Mouse (Mus musculus) layer of hippocampus, postnatal 10 days (tissue): ENCODE measurements at regions not wholly inside any gene's neighbourhood (a gene's known extent, or its start where the extent isn't known, plus 50 kb on each side); places are given as distances from the start of the nearest gene placed in this dataset.
"Not testable (repeated sequence)": the region's sequence is repeated elsewhere in the genome, so short reads cannot be mapped to it uniquely, and the experiment has no call there.

ENCODE experiments used
- DNase-seq, 2 experiments: peaks; one replicate each; pipeline ENCODE4 v3.0.0; 2021; ENCODE audit warnings: low spot score in 2 of 2

DNA sequence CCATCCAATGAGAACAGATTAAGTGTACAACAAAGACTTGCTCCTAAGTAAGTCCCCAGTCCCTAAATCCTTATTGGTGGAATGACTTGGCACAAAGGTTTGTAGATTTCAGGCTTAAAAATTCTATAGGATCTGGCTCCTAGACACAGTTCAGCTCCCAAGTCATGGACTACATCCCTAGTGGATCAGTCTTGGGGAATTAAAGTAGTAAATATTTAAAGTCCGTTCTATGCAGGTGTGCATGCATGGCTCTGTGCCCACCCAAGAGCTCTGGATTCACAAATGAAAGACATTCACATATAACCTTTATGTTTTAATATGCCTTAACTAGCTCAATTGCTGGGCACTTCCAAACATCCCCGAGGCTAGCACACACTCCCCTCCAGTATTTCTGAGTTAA, 162.8 kb downstream of the Akr1d1 start:
- DNase-seq: no peak

GRCm38 (mm10) chr6:37696074-37696473, 166.1 kb downstream of the Akr1d1 start:
- DNase-seq: no peak

- no peak for DNase-seq
Measured at GRCm38 (mm10) chr6:37703946-37704345, 166.7 kb upstream of the Trim24 start.

DNA sequence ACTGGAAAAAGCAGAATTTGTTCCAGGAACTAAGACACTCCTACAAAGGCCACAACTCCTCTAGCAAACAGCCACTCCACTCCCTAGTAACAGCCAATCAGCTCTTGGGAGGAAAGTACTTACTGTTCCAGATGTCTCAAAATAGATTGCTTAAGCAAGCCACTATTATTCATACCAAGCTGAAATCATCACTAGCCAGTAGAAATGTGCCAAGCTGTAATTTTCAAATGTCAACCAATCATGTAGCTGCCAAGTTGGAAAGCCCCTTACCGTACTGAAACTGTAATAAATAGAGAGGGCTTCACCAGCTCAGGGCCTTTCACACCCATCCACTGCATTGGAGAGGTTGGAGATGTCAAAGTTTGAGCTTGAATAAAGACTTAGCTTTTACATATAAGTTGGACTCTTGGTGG, 164.9 kb upstream of the Trim24 start:
- DNase-seq: no peak

DNA sequence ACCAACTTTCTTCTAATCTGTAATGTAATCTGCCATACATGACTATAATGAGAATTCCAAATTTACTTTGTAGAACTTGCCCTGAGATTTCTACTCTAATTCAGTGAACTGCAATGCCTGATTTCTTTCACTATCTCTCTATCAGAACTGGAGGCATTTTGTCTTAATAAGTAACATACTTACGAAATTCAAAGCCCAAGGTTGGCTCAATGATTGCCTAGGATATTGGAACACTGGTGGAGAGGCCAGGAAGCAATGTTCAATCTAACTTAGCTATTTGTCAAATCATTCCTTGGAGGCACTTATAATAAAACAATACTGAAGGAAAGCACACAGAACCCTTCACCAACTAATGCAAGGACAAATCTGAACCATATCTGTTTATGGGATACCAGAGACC, 162.9 kb upstream of the Trim24 start:
- DNase-seq: not testable (repeated sequence)

DNA sequence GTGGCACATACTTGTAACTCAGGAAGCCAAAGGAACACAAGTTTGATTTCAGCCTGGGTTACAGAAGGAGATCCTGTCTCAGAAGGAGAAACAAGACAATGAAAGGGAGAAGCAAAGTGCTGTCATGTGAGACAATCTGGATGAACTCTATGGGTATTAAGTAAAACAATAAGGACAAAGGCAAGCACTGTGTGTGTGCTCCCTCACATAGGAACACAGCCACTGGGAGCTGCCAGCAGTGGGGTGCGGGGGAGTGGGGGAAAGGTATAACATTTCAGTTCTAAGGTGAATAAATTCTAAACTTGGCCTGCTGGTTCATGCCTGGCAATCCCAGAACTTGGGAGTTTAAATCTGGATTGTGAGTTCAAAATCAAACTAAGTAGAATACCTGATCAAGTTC, 158.8 kb upstream of the Trim24 start:
- no peak for DNase-seq

GRCm38 (mm10) chr6:37713411-37713810, 157.2 kb upstream of the Trim24 start:
- DNase-seq: no peak

DNA sequence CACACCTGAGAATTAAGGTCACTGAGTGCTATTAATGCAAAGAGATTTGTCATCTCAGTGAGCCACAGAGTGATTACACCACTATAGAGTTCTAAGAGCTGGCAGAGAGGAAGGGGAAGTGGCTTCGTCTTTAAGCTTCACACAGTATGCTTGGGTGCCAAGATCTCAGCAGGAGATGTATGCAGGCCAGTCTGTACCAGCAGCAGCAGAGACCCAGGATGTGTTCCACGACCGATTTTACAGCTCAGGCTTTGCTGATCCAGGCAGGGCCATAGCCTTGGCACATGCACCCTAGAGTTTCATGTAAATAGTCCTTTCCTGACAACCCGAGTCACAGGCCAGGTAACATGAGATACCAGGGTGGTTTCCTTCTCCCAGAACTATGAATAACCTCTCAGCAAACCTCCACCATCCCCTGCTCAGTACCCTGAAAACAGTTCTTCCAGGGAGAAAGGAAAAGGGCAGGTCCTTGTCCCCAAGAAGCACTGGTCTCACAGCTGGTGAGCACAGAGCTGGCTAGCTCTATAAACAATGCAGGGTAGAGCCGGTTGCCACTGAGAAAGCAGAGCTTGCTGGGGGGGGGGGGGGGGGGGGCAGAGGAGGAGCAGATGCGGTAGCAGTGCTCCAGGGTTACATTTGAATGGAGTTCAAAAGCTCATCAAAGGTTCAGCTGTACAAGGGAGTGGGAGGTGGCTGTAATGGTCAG, 156.2 kb upstream of the Trim24 start:
- no peak for DNase-seq

DNA sequence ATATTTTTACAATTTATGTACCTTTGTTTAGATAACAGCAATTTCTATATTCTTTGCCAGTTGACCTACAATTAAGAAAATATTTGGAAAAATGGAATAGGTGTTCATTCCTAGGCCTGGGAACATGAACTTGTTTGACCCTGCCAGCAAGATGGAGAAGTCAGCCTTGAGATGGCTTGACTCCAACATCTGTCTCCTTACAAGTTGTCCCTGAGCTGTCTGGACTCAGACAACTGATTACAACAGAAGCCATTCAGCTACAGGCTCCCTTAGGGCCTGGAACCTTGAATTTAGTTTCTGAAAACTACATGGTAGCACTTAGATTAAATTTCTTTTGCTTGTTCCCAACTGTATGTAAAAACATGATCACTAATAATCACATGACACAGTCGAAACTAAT, 148.9 kb upstream of the Trim24 start:
- no peak for DNase-seq

- DNase-seq: no peak
Measured at GRCm38 (mm10) chr6:37723337-37723736, 147.3 kb upstream of the Trim24 start.

GRCm38 (mm10) chr6:37724240-37724639, 146.4 kb upstream of the Trim24 start:
- no peak for DNase-seq

DNA sequence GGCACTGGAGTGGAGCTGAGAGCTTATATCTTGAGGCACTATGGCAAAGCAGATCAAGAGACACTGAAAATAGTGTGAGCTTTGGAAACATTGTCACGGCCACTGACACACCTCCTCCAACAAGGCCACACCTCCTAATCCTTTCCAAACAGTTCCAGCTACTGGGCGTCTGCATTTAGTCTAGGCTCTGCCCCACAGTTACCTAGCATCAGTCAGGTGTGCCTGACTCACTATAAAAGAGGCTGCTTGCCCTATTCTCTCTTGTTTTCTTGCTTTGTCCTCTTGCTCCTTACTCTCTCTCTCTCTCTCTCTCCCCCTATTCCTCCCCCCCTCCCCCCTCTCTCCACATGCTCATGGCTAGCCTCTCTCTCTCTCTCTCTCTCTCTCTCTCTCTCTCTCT, 142.0 kb upstream of the Trim24 start:
- DNase-seq: no peak

- no peak for DNase-seq
Measured at GRCm38 (mm10) chr6:37729165-37729564, 141.4 kb upstream of the Trim24 start.

DNA sequence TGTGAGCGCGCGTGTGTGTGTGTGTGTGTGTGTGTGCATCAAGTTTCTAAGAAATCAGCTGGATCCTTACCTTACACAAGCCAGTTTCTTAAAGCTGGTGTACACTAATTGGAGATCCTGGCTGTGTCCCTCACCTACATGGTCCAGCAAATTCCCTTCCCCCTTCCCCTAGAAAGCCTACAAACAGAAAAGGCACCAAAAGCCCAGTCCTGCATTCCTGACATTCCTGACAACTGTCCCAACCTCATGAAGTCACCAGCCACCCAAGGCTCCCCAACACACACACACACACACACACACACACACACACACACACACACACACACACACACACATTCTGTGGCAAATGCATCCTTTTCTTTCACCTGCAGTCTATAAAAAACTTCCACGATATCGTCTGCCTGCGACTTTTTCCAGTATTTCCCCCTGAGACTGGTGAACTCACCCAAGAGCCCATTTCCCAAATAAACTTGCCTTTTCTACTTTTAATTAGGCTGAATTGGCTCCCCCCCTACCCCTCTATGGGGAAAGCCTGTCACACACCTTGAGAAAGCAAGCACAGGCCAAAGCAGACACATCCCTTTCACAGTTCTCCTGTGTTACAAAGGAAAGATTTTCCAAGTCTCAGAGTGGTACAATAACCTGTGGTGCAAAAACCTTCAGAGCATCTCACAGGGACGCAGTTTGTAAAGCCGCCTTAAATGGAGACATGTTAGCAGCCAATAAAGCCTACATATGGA, 139.9 kb upstream of the Trim24 start:
- DNase-seq: no peak

- DNase-seq: peak; percentile 25 to 31
Measured at GRCm38 (mm10) chr6:37732385-37732784, 138.2 kb upstream of the Trim24 start.

DNA sequence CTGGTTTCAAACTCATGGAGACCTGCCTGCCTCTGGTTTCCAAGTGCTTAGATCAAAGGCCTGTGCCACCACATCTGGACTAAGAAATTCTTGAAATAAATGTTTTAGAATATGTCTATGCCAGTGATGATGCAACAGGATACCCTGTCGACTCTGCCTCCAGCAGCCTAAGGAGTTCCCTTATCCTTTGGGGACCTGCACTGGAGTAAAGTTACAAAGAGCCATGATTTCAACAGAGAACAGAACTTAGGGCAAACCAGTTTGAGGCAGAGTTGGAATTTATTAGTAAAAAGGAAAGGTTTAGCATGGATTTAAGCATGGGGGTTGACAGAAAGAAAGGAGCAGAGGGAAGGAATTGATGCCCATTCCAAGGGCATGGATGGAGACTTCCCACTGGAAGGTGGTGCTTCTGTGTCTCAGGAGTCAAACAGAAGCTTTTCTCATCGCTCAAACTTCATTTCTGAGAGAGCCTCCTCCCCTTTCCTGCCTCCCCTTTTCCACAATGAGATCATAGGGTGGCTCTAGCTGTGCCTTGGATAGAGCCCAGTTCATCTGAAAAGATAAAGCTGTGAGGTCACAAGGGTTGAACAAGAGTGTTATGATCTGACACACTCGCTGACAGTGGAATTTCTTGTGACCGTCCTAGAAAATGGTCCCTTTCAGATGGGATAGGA, 135.2 kb upstream of the Trim24 start:
- DNase-seq: no peak

DNA sequence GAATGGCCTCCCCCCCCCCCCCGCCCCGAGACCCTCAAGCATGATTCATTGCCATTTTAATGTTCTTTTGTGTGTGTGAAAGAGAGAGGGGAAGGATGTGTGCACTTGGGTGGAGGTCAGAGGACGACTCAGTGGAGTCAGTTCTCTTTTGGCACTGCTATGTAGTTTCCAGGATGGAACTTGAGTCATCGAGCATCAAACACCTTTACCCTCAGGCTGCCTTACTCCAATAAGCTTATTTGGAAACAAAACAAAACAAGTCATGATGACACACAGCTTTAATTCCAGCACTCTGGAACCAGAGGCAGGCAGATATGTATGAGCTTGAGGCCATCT, 134.7 kb upstream of the Trim24 start:
- DNase-seq: no peak

DNA sequence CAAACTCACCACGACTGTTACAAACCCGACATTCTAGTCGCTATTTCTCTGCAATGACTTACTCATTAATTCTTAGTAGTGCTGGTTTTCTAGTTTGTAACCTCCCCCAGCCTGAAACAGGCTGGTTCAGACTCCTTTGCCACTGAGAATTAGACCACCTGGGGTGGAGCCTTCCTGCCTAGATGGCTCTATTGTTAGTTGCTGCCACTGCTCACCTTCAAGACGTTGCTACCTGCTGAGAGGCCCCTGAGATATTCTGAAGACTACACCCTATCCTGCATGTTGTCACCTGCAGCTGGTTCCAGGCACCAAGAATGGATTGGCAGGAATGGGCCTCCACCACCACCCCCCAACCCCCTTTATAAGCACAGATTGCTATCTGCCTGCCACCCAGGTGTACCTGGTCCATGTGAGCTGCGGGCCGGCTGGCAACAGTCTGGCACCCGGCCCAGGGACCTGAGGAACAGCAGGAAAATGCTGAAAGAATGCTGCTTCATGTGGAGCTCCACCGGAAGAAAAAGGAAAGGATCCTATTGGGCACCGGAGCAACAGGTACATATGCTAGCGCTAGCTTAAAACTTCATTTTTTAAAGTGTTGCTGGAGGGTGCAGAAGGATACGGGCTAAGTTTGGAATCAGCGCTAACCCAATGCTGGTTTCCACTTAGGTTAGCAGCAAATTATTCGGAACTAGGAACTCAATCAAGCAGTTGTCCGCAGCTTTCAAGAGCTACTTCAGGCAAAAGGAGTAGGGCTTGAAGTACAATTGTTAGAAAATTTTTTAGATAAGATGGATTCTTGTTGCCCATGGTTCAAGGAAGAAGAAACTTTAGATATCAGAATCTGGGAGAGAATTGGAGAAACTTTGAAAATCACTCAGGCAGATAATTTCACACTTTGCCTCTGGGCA, 129.4 kb upstream of the Trim24 start:
- no peak for DNase-seq

DNA sequence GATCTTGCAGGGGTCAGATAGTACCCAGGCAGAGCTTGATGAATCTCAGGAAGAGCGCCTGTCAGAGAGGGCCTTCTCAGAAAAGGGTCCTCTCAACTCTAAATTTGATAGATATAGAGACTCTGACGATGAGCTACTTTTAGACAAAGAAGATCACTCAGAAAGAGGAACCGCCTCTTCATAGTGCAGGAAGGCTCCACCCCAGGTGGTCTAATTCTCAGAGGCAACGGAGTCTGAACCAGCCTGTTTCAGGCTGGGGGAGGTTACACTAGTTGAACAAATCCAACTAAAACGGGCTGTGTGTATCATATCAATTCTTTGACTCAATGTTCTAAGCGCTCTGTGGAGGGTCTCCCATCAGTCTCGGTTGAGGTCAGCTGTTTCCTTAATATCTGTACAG, 128.7 kb upstream of the Trim24 start:
- DNase-seq: not testable (repeated sequence)

- no peak for DNase-seq
Measured at GRCm38 (mm10) chr6:37744679-37745078, 125.9 kb upstream of the Trim24 start.

DNA sequence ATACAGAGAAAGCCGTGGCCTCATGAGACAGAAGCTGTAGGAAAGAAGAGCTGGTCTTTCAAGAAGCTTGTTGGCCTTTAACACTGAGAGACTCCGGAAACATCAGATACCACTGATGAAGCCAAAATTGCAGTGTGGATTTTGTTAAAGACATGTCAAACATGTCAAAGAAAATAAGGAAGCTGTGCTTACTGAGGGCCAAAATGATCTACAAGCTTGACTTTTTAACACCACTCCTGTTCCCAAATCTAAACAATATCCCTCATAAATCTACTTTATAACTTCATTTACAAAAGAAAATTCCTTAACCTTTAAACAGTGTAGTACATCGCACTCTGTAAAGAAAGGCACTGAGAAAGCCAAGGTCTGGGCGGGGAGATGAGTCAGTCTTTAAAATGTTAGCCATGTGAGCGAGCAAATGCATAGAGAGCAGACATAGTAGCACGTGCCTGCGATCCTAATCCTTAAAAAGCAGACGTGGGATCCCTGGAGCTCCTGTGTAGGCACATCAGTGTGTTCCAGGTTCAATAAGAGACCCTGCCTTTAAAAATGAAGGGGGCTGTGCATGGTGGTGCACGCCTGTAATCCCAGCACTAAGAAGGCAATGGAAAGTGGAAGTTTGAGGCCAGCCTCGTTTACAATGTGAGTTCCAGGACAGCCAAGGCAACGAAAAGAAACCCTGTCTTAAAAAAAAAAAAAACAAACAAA, 125.1 kb upstream of the Trim24 start:
- DNase-seq: no peak
